Mouse (Mus musculus): Measurements from ENCODE around the gene Bbs7.

The Bbs7 gene

GRCm38 (mm10) chr3:36551343-36551742 is 61.9 kb downstream of the Bbs7 start:
- DNase-seq (ENCODE audit: low spot score): peak; percentile 52

DNA sequence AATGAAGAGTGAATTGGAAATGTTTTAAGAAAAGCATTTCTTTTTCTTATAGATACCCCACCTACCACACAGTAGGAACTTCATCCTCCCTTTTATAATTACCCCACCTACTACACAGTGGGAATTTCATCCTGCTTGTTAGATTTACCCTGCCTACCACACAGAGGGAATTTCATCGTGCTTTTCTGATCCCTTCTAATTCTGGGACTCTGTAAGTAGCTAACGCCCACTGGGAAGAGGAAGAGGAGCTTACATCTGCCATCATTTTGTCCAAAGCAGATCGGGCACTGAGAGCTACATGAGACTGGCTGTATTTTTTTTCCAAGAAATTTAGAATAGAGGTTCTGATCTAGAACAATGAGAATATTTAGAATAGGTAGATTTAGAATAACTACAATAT is 68.3 kb downstream of the Bbs7 start:
- no peak for DNase-seq (ENCODE audit: low spot score)

DNA sequence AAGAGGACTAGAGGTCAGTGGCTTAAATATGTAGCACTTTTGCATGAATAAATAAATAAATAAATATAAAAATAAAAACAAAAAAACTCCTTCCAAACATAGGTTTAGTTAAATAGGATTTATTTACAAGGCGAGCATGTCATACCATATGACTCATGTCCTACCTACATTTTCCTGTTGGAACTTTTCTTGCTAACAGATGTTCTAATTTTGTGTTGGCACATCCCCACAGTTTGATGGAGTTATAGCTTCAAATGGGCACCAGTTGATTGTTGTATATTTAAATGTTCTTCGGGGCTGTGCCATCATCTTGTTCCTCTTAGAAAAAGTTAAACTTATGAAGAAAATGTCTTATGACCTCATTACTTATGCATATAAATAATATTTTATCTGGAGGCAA is 71.9 kb downstream of the Bbs7 start:
- no peak for DNase-seq (ENCODE audit: low spot score)

DNA sequence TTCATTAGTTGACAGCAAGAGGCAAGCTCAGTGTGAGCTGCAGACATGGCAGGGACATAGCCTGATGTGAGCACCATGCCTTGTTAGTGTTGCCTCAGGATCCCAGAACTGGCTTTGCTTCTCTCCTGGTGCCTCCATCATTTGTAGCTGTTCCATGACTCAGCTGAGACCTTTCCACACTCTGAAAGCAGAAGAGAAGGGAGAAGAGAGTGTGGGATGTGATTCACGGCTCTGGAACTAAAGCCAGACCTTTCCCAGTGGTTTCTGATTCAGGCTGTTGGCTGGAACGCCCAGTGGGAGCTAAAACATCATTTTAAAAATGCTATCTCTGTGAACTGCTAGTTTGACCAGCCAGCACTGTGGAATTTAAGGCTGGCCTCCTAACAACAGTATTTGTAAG is 72.5 kb downstream of the Bbs7 start:
- DNase-seq (ENCODE audit: low spot score): no peak

- no peak for DNase-seq (ENCODE audit: low spot score)
These were observed 75.4 kb downstream of the Bbs7 start for GRCm38 (mm10) chr3:36537701-36538470.

DNA sequence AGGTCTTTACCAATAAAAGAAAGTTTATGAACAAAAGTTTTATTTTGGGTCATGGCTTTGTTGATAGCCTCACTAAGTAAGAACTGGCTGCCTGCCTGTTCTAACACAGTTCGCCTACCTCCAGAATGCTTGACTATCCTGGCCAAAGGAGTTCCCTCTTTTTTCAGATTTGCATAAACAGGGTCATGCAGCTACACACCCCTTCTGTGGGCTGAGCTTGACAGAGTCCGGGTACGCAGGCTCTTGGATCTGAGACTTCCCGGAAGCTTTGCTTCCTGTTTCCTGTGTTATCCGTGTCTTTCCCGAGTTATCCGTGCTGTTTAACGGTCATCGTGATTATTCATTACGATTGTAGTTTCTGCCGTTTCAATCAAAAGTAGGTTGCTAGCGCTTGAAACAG is 77.2 kb downstream of the Bbs7 start:
- DNase-seq (ENCODE audit: low spot score): no peak

- DNase-seq (ENCODE audit: low spot score): no peak
These were observed 80.0 kb downstream of the Bbs7 start for GRCm38 (mm10) chr3:36533201-36533672.

DNA sequence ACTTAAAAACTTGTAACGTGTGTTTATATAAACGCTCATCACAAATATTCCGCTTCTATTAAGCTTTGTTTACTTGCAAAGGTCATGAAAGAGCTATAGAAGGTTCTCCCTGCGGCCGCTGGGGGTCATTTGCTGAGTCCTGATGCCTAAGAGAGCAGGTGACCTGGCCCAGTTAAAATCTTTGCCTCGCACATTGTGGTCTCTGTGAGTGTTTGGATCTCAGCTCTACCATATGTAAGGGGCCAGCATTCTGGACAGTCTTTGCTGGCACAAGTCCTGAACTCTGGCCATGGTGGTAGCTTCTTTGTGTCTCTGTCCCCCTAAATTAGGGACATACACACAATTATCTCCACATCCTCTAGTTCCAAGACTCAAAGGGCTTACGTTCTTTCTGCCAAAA is 80.5 kb downstream of the Bbs7 start:
- no peak for DNase-seq (ENCODE audit: low spot score)

- DNase-seq (ENCODE audit: low spot score): no peak
These were observed 81.2 kb downstream of the Bbs7 start for GRCm38 (mm10) chr3:36531979-36532542.

- DNase-seq (ENCODE audit: low spot score): no peak
These were observed 82.0 kb downstream of the Bbs7 start for GRCm38 (mm10) chr3:36531242-36531641.

GRCm38 (mm10) chr3:36530781-36531180 is 82.5 kb downstream of the Bbs7 start:
- DNase-seq (ENCODE audit: low spot score): no peak

DNA sequence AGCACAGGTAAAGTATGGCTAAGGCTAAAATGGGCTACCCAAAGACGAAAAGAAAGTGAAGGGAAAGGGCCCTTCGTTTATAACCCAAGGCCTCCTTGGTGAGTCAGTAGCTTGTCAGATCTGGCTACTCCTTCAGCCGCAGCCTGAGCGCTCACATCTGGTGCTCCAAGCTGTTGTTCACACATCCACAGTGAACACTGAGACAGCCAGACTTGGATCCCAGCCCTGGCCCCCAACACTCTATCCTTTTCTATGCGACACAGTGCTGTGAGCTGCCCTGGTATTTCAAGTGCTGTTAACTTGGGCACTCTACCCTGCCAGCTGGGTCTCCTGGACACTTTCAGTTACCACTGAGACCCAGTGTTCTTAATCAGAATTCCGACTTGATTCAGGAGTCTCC is 82.9 kb downstream of the Bbs7 start:
- peak; percentile 48 for DNase-seq (ENCODE audit: low spot score)

DNA sequence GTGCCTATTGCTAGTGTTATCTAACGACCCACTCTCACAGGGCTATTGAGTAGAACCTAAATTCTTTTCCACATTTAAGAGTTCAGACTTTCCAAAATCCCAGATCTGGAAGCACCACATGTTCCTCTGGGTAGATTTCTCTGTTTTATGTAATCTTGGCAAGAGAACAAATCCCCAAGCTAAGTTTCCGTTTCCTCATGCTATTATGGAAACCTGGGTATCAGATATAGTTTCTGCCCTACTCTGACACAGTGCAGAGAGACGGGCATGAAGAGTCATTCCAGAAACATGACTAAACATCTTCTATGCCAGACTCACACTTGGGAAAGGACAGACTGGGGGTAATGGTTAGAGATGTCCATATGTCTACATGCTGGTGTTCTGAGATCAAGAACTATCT is 88.8 kb downstream of the Bbs7 start:
- DNase-seq (ENCODE audit: low spot score): no peak
